8 mouse cellular contexts compared by ENCODE assay signal in the genomic region with DNA sequence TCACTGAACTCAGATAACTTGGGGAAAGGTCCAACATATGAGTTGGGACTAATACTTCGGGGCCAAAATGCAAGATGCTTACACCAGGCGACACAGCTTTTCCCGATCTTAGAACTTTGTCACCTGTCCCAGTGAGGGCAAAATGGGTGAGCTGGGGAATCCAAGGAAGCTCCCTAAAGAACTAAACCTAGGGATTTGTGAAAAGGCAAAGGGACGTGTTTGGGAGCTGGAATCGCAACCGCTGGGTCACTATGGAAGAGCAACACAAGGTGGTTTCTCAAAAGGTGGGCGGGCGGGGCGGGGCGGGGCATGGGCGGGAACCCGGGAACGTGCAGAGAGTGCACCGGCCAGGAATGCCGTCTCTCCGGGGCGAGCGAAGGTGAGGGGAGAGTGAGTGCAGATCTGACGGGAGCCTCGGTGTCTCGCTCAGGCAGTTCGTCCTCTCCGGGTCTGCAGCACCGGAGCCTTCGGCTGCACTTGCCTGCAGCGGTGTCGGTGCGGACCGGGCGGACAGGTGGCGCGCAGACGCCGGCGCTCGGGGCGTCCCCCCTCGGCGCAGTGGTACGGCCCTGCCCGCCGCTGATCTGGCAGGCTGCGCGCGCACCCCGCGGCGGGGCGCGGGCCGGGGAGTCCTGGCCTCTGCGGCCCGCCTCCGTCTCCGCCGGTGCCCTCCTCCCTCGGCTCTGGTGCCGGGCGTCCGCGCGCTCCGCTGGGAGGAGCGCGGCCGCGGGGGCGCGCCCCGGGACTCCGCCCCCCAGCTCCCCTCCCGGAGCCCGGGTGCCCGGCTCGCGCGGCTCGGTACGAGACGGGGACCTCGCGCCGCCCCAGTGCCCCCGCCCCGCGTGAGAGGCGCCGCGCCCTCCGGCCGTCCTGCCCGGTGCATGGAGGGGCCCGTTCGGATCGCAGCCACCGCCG. TPM values are rescaled to one million over a fixed set of nuclear protein-coding genes. Genes with fewer than 3 reads are reported as not detected.
DNase-seq lines count a peak whose midpoint lies in the region; ATAC-seq lines count a peak whose summit lies in the region.

A gene (plus strand): TSS at position 324 of the 915 bp plus-strand sequence.

- H3K36me3 ChIP-seq in intestine, embryonic 14.5 days (ENCODE audit: control insufficient read depth, insufficient read depth, low read length) = no peaks in the 10 kb centered on the region

- H3K27ac ChIP-seq in intestine, embryonic 14.5 days (ENCODE audit: low read depth) = peak within 1 kb of the TSS; percentile 92

- intact Hi-C loops in left cerebral cortex, postnatal 10 days (cut with DNase I) = loop anchor here (5.0 to 10.0 kb wide), 4 partner anchors 101 to 139 kb away; no protein-coding TSS in a partner anchor

- peak within 1 kb of the TSS; percentile 65 for H3K4me2 ChIP-seq in intestine, embryonic 14.5 days (ENCODE audit: low read length)

- no peaks in the 10 kb centered on the region for H3K9me3 ChIP-seq in intestine, embryonic 14.5 days (ENCODE audit: control insufficient read depth, low read length)

- peak within 1 kb of the TSS; percentile 89 for H3K4me3 ChIP-seq in intestine, embryonic 14.5 days (ENCODE audit: low read depth, low read length)

- peak; percentile 97 for ATAC-seq in intestine, embryonic 14.5 days (replicated peaks; ENCODE audit: low FRiP score, low TSS enrichment, low read depth)
- peak; percentile 87 for ATAC-seq in megakaryocyte progenitor cell, adult 5-6 weeks (replicated peaks; ENCODE audit: poor library complexity)

- H3K4me1 ChIP-seq in intestine, embryonic 14.5 days (replicated peaks; ENCODE audit: control insufficient read depth, insufficient read depth, low read length) = peaks cover 24% of the 10 kb centered on the region

- H3K27me3 ChIP-seq in intestine, embryonic 14.5 days (replicated peaks; ENCODE audit: control insufficient read depth, insufficient read depth, low read length) = no peaks in the 10 kb centered on the region

- H3K9ac ChIP-seq in intestine, embryonic 14.5 days (ENCODE audit: low read length) = peak within 1 kb of the TSS; percentile 87

- peak; percentile 96 for DNase-seq in adrenal gland, adult 2 months
- peak; percentile 92 for DNase-seq in embryo, embryonic 10.5 days (ENCODE audit: low spot score)
- DNase-seq in gastrocnemius, postnatal 25 days = peak; percentile 95
- peak; percentile 91 for DNase-seq in intestine, embryonic 14.5 days (ENCODE audit: low spot score)
- DNase-seq in left cerebral cortex, postnatal 10 days (ENCODE audit: extremely low spot score in 1 of 2, low spot score in 2 of 2) = peak; percentile 60 to 93
- peak; percentile 87 for DNase-seq in right cerebral cortex, postnatal 25 days
- peak; percentile 88 to 90 for DNase-seq in urinary bladder, postnatal 4 days (ENCODE audit: low spot score in 2 of 2)

- WGBS in intestine, embryonic 14.5 days = 1% methylated on average over 67 of the region's 97 CpGs

RNA-seq across cellular contexts. Expression of the gene that starts here (rescaled TPM):
- total RNA-seq in adrenal gland, adult 2 months (2021) = 10 to 100 TPM; 11.8 to 19.4 TPM
- polyA plus RNA-seq in adrenal gland, adult 2 months (2012; rRNA removed) = 1.8 and 1.9 TPM in 2 replicates
- total RNA-seq in gastrocnemius, postnatal 25 days (2021) = 10 to 100 TPM; 13.5 to 16.7 TPM
- 9.3 and 11.5 TPM in 2 replicates for polyA plus RNA-seq in intestine, embryonic 14.5 days (2014; fragmentation: Nextera tagmentation; extraction: Ambion mirVana)
- 10 to 100 TPM in 1 of 2 experiments, 1 to 10 TPM in 1; 7.8 to 10.5 TPM for total RNA-seq in left cerebral cortex, postnatal 10 days (2021)
- 0.67 and 1.3 TPM in 2 replicates for total RNA-seq in megakaryocyte progenitor cell, adult 5-6 weeks (2015)
- 0.37 and 1.0 TPM in 2 replicates for total RNA-seq in megakaryocyte progenitor cell, adult 5-6 weeks (2017)

Comparison
In these comparisons a context has a peak if more than half of its experiments do, and no peak if none do; other contexts are left out.
1. Peak in every context shown above with its lines: DNase-seq, ATAC-seq, H3K4me3 ChIP-seq and H3K27ac ChIP-seq.